Mouse (Mus musculus): Measurements from ENCODE around the gene Lrguk. TPM values are rescaled to one million over a fixed set of nuclear protein-coding genes. Genes with fewer than 3 reads are reported as not detected.

Lrguk gene
- polyA plus RNA-seq, 1 experiment from 2014 or later = 3.2 TPM

DNA sequence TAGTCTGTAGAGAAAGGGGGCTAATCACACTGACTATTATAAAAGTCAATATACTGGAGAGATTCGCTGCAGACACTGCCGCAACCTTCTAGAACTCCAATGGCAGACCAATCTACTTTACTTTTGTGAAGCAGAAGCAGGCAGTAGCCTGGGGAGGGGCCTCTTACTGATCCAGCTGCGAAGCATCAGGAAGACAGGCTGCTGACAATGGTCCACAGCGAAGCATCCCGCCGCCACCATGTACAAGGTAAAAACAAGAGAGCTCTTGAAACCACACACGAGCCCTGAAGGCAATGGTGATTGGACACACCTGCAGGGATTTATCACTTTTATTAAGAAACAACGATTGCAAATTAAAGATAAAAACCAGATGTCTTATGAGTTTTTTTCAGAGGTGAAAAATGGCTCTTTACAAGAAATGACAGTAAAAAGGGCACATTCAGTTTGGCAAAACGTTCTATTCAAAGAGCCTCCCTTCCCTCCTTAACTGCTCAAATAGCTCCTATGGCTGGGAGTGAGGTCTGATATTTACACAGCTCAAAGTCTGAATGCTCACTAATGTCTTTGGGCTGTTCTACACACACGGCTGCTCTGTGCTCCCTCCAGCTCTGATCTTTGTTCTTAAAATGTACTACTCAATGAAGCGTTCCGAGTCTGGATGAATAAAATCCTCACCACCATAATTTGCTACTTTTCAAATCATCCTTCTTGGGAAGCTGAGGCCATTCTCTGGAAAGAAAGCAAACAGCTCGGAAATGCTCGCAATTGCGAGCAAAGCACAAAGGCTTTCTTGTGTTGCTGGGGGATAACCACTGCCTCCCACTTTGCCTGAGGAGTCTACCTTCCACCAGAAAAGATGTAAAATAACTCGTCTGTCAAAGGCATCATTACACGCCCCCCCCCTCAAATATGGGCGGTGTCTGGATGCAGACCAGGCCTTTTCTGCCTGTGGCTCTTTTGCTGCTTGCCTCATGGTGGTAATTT lies 124.1 kb downstream of the Lrguk start:
- H3K27me3 ChIP-seq = no peaks in the 10 kb centered on the region
- H3K27ac ChIP-seq = peak overlapping the region; percentile 89
- WGBS = 36% methylated on average over 18 of the region's 18 CpGs
- no peaks in the 10 kb centered on the region for H3K9me3 ChIP-seq
- peaks cover 53% of the 10 kb centered on the region for H3K4me1 ChIP-seq
- no peak overlapping the region for H3K4me2 ChIP-seq
- peak; percentile 25; the same call in 1 of the 2 replicates for ATAC-seq (ENCODE audit: borderline replicate concordance, extremely low read depth, low FRiP score, low TSS enrichment)
- H3K4me3 ChIP-seq = no peak overlapping the region
- H3K36me3 ChIP-seq = peaks cover 15% of the 10 kb centered on the region; the same call in 1 of the 2 replicates
- H3K9ac ChIP-seq = no peak overlapping the region

DNA sequence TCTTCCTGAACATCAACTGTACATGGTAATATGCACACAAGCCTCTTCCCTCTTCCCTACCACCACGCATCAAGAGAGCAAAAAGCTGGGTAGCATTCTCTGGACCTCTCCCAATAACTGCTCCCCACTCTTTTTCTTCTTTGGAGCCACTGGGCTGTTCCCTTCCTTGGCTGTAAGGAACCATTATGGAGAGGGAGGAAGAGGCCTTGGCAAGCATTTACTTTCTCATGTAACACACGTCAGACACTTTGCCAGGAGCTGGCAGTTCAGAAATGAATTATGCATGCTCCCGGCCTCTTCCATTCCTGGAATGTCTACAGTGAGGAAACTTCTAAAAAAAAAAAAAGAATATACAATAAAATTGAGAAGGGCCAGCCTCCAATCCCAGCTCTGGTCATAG lies 125.0 kb downstream of the Lrguk start:
- H3K9me3 ChIP-seq = no peaks in the 10 kb centered on the region
- peaks cover 53% of the 10 kb centered on the region for H3K4me1 ChIP-seq
- H3K4me3 ChIP-seq = no peak overlapping the region
- no peaks in the 10 kb centered on the region for H3K27me3 ChIP-seq
- peaks cover 23% of the 10 kb centered on the region; the same call in 1 of the 2 replicates for H3K36me3 ChIP-seq
- peak overlapping the region; percentile 89 for H3K27ac ChIP-seq
- H3K4me2 ChIP-seq = no peak overlapping the region
- H3K9ac ChIP-seq = no peak overlapping the region
- WGBS = 6% methylated on average over 3 of the region's 3 CpGs
- ATAC-seq (ENCODE audit: borderline replicate concordance, extremely low read depth, low FRiP score, low TSS enrichment) = peak; percentile 79

DNA sequence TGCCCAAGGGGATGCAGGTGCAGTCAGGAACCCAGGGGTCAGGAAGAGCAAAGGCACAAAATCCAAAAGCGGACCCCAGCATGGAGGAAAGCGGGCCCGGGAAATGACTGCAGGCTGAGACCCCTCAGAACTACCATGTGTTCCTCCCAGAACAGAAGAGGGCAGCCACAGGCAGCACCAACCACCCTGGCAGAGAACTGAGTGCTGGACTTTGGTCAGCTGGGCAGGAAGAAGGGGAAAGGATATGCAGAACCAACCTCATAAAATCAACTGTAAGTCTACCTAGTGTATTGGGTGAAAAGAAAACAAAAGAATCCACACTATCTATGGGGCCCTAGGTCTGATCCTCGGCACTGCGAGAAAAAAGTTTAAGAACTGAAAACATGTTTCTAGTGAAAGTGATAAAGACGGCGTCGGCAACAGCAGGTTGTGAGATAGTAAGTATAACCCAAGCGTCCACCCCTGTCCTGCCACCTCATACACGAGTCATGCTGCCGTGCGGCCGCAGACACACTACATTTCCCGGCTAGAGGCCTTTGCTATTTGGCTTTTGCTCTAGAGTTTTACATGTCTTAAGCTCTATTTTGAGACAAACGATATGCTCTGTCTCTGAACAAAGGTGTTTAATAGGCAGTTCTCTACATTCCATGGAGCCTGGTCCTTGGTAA lies 126.0 kb downstream of the Lrguk start:
- no peaks in the 10 kb centered on the region for H3K27me3 ChIP-seq
- no peaks in the 10 kb centered on the region for H3K9me3 ChIP-seq
- peak overlapping the region; percentile 89 for H3K27ac ChIP-seq
- WGBS = 69% methylated on average over 15 of the region's 15 CpGs
- H3K4me2 ChIP-seq = no peak overlapping the region
- peaks cover 29% of the 10 kb centered on the region; the same call in 1 of the 2 replicates for H3K36me3 ChIP-seq
- no peak overlapping the region for H3K4me3 ChIP-seq
- no peak overlapping the region for H3K9ac ChIP-seq
- H3K4me1 ChIP-seq = peaks cover 55% of the 10 kb centered on the region
- ATAC-seq (ENCODE audit: borderline replicate concordance, extremely low read depth, low FRiP score, low TSS enrichment) = no peak

DNA sequence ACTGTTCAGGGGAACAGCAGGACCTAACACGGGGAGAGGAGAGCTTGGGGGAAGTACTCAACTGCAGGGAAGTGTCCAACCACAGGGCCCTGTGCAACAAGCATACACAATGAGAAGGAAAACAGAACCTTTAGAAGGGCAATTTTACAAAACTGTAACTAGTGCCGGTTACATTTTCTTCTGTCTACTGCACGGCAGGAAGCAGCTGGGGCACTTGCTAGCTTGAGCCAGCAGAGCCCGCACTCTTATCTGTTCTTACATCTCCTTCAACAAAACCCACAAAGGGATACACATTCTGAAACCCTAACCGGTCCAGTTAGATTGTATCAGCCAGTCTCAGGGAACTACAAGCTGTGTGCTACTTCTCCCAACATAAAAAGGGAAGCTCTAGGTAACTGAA lies 126.8 kb downstream of the Lrguk start:
- peaks cover 62% of the 10 kb centered on the region for H3K4me1 ChIP-seq
- H3K4me3 ChIP-seq = no peak overlapping the region
- H3K9ac ChIP-seq = no peak overlapping the region
- no peaks in the 10 kb centered on the region for H3K27me3 ChIP-seq
- peak overlapping the region; percentile 89 for H3K27ac ChIP-seq
- ATAC-seq (ENCODE audit: borderline replicate concordance, extremely low read depth, low FRiP score, low TSS enrichment) = no peak
- no peaks in the 10 kb centered on the region for H3K9me3 ChIP-seq
- WGBS = 14% methylated on average over 5 of the region's 5 CpGs
- peaks cover 29% of the 10 kb centered on the region; the same call in 1 of the 2 replicates for H3K36me3 ChIP-seq
- no peak overlapping the region for H3K4me2 ChIP-seq

DNA sequence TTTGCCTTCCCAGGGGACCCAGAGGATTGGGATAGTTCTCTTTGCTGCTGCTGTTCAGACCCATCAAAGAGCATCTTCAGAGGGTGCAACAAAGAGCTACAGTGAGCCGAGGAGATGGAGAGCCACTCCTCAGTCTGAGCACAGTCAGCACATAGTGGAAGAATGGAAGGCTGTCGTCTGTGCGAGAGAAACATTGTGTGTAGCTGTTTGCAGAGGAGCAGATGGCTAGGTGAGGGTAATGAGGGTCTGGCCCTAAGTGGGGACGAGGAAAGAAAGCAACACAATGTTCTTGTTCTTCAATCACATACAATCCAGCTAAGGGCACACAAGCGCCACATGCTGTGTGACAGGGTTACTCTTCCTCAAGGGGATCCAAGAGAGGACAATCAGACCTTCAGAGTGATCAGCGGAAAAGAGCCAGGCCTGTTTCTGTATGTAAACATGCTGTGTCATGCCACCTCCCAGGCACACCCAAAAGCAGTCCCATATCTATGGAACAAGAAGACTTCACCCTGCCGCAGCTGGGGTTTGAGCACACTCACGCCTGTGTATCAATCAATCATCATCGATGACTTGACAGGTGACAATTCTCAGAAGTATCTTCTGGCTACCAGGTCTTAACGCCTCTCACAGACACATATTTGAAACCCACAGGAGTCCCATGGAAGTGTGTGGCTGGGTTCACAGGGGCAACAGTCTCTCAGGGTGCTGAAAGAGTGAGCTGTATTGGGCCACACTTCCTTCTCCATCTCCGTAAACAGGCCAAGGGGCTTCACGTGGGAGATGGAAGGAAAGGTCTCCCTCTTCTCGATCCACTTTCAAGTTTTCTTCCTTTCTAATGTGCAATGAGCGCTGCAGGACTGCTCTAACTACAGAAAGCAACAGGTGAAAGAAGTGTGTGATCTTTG lies 127.8 kb downstream of the Lrguk start:
- ATAC-seq (ENCODE audit: borderline replicate concordance, extremely low read depth, low FRiP score, low TSS enrichment) = no peak

DNA sequence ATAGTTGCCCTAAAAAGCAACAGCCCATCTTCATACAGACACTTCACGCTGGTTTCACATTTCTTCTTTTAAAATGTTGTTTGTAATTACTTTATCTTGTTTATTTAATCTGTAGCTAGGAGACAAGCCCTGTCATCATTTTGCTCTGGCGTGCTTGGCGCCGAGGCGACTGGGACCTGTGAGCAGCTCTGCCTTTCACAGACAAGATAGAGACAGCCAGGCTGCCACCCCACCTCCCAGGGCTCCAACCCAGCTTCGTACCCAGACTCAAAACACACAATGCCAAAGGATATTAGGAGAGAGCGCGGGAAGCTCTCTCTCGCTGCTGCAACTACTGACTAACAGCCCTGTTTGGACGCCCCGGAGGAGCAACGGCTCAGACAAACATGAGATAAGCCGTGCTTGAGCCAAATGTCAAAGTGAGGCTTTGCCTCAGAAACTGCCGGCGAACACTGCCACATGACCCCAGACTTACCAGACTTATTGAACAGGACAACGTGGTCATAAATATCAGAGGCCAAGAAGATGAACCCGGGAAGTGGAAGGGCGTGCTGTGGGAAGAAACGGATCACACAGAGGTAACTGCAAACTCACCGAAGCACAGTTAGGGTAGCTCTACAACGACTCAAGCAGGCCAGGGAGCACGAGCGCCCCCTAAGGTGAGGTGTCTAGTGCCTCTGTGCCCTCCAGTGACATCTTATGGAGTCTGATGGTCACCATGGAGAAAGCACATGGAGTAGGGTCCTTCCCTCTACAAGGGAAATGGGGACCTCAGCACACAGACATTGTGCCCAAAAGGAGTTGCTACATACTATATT lies 131.0 kb downstream of the Lrguk start:
- peak; percentile 68 for ATAC-seq (ENCODE audit: borderline replicate concordance, extremely low read depth, low FRiP score, low TSS enrichment)
- no peak overlapping the region for H3K4me2 ChIP-seq
- 28% methylated on average over 23 of the region's 23 CpGs for whole genome bisulfite sequencing
- H3K4me3 ChIP-seq = no peak overlapping the region
- H3K9ac ChIP-seq = no peak overlapping the region
- H3K9me3 ChIP-seq = no peaks in the 10 kb centered on the region
- H3K4me1 ChIP-seq = peaks cover 43% of the 10 kb centered on the region
- no peaks in the 10 kb centered on the region for H3K27me3 ChIP-seq
- peaks cover 46% of the 10 kb centered on the region; the same call in 1 of the 2 replicates for H3K36me3 ChIP-seq
- peak overlapping the region; percentile 83 for H3K27ac ChIP-seq

More for the DNA sequence above, 127.8 kb downstream of the Lrguk start:
- 0 out of 2 replicates have a peak overlapping the region, but pooled peaks have one; percentile 89 for H3K27ac ChIP-seq
- H3K4me1 ChIP-seq = peaks cover 71% of the 10 kb centered on the region
- H3K4me3 ChIP-seq = no peak overlapping the region
- no peaks in the 10 kb centered on the region for H3K9me3 ChIP-seq
- no peak overlapping the region for H3K9ac ChIP-seq
- H3K27me3 ChIP-seq = no peaks in the 10 kb centered on the region
- no peak overlapping the region for H3K4me2 ChIP-seq
- peaks cover 32% of the 10 kb centered on the region; the same call in 1 of the 2 replicates for H3K36me3 ChIP-seq
- 72% methylated on average over 14 of the region's 14 CpGs for WGBS

DNA sequence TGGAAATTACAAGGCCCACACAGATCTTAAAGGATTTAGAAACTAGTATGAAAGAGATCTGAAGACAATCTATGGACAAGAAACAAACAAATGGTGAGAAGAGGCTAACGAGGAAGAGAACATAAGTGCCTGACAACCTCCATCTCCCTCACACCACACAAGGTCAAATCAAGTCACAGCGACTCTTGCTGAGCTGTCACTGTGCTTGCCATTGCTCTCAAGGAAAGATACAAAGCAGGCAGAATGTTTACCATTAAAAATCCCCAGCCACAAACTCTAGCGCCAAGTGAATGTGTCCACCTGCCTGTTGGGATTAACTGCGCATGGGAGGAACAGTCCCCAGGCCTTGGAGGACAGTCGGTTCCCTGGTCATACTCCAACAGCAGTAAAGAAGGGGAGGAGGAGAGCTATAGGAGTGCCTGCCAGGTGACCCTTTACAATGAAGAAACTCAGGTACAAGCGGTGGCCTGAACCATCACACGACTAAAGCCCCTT lies 131.6 kb downstream of the Lrguk start:
- 59% methylated on average over 7 of the region's 7 CpGs for WGBS
- H3K9ac ChIP-seq = no peak overlapping the region
- no peak overlapping the region for H3K4me3 ChIP-seq
- no peaks in the 10 kb centered on the region for H3K9me3 ChIP-seq
- H3K27ac ChIP-seq = peak overlapping the region; percentile 83; the same call in 1 of the 2 replicates
- ATAC-seq (ENCODE audit: borderline replicate concordance, extremely low read depth, low FRiP score, low TSS enrichment) = peak; percentile 56; the same call in 1 of the 2 replicates
- H3K36me3 ChIP-seq = peaks cover 50% of the 10 kb centered on the region; the same call in 1 of the 2 replicates
- H3K4me2 ChIP-seq = no peak overlapping the region
- peaks cover 36% of the 10 kb centered on the region for H3K4me1 ChIP-seq
- no peaks in the 10 kb centered on the region for H3K27me3 ChIP-seq

DNA sequence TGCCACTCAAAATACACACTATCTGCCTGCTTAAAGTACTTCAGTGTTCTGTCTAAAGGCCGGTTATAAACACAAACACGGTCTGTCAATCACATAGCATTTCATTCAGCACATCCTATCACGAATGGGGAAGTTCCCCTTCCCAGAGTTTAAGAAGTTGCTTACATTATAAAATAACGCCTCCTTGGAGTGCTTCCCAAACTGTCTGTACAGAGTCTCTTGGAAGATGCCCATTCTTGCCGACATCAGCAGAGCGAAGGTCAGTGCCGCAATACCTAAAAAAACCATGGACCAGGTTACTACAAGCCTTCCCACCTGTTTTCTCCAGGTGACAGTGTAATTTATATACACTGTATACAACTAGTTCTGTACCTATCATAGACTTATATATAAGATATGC lies 132.3 kb downstream of the Lrguk start:
- peaks cover 30% of the 10 kb centered on the region for H3K4me1 ChIP-seq
- no peak overlapping the region for H3K9ac ChIP-seq
- H3K36me3 ChIP-seq = peaks cover 56% of the 10 kb centered on the region; the same call in 1 of the 2 replicates
- no peaks in the 10 kb centered on the region for H3K27me3 ChIP-seq
- H3K27ac ChIP-seq = peak overlapping the region; percentile 83; the same call in 1 of the 2 replicates
- H3K9me3 ChIP-seq = no peaks in the 10 kb centered on the region
- WGBS = 62% methylated on average over 7 of the region's 7 CpGs
- no peak for ATAC-seq (ENCODE audit: borderline replicate concordance, extremely low read depth, low FRiP score, low TSS enrichment)
- no peak overlapping the region for H3K4me2 ChIP-seq
- no peak overlapping the region for H3K4me3 ChIP-seq

DNA sequence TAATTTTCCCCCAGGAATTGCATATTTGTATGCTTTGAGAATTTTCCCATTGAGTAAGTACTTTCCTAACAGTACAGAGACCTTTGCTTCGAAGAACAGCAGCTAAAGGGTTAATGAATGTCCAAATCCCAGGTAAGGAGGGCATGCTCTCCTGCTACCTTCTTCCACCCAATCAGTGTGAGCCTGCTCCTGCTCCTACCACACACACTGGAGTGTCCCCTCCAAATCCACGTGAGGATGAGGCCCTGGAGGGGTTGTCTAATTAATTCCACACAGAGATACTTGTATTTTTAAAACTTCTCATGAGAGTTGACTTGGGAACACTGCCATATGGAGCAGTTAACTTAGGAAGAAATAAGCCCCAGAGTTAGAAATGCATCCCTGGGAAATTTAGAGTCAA lies 133.4 kb downstream of the Lrguk start:
- Histone ChIP-seq H3K36me3 (peaks cover 60% of the 10 kb centered on the region), H3K4me2 (no peak overlapping the region), H3K4me3 (no peak overlapping the region), H3K4me1 (peaks cover 19% of the 10 kb centered on the region), H3K27ac (no peak overlapping the region), H3K9me3 (no peaks in the 10 kb centered on the region), H3K27me3 (no peaks in the 10 kb centered on the region), H3K9ac (no peak overlapping the region)
- no peak for ATAC-seq (ENCODE audit: borderline replicate concordance, extremely low read depth, low FRiP score, low TSS enrichment)
- 54% methylated on average over 2 of the region's 2 CpGs for WGBS

DNA sequence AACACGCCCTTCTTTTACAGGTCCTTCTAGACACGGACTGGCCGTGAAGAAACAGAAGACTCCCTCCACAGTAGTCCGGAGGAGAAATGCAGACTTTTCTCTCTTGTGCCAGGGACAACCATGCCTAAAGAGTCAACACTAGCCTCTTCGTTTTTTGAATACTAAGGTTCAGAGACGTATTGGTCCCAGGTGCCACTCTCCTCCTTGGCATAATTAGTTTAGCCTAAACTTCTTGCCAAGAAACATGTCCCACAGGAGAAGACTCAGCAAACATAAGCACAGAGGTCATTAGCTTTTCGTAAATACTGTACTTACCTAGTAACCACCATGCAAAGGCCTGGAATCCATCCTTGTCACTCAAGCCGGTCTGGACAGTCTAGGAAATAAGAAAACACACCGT lies 133.8 kb downstream of the Lrguk start:
- Histone ChIP-seq H3K36me3 (peaks cover 57% of the 10 kb centered on the region), H3K4me1 (peaks cover 19% of the 10 kb centered on the region), H3K27ac (no peak overlapping the region), H3K27me3 (no peaks in the 10 kb centered on the region), H3K4me2 (no peak overlapping the region), H3K9ac (no peak overlapping the region), H3K9me3 (no peaks in the 10 kb centered on the region), H3K4me3 (no peak overlapping the region)
- WGBS = 76% methylated on average over 9 of the region's 9 CpGs
- no peak for ATAC-seq (ENCODE audit: borderline replicate concordance, extremely low read depth, low FRiP score, low TSS enrichment)
